Mouse (Mus musculus) cerebellum, postnatal 25 days (tissue): ENCODE data around the gene Tecpr2.

Experiments
- DNase-seq, 2 experiments: peaks; one replicate each; pipeline ENCODE4 v3.0.0; 2021; ENCODE audit warnings: mixed read lengths in 2 of 2

Gene Tecpr2

GRCm38 (mm10) chr12:111007134-111008103, 118.4 kb downstream of the Tecpr2 start:
- DNase-seq, result no peak

DNA sequence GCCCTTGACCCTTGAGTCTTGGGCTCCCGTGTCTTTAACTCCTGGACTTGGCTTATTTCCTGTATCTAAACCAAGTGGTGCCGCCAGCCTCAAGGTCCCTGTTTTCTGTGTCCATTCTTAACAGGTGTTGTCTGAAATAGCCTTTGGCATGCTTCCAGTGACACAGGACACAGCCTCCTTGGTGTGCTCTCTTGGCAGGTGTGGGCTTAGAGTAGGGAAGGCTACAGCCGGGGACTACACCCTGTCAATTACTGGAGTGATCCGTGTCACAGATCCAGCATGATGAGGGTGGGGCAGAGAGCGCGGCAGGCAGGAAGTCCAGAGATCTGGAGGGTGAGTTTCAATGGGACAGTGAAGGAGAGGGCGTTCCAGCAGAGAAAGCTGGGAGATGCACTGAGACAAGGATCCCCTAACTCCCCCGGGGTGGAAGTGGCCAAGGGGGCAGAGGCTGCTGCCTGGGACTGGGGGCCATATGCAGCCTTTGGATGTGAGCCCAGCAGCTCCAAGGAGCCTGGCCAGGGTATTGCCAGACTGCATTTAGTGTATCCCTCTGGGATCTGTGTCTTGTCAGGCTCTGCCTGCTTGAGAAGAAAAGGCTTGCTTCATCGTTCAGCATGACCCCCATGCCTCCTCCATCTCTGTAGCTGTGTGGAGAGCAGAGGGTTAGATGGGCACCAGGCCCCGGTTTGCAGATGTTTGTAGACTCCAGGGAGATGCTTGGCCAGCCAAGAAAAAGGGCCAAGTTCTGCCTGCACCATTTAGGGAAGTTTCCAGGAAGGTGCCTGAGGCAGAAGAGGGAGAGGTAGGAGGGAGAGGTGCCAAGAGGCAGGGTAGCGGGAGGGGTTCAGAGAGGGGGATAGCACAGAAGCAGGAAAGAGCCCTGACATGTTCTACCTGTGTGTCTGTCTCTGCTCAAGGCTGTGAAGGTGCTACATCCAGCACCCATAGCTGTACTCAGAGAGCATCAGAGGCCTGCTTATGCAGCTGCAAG, 119.7 kb downstream of the Tecpr2 start:
- peak; percentile 41 to 50 for DNase-seq

GRCm38 (mm10) chr12:111009615-111010257, 120.7 kb downstream of the Tecpr2 start:
- DNase-seq, result no peak

DNA sequence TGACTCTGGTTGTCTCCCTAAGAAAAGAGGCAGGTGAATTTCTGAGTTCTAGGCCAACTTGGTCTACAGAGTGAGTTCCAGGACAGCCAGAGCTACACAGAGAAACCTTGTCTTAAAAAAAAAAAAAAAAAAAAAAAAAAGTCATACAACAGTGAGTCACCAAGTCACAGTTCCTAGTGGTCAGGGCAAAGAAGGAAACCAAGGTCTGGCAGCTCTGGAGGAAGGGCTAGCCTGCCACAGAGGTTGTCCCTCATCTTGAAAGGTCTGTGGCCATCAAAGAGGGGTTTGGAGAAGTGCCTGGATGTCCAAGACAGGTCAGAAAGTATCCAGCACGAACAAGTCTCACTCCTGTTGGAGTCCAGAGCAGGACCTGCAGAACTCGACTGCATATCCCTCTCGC, 127.7 kb downstream of the Tecpr2 start:
- no peak for DNase-seq

DNA sequence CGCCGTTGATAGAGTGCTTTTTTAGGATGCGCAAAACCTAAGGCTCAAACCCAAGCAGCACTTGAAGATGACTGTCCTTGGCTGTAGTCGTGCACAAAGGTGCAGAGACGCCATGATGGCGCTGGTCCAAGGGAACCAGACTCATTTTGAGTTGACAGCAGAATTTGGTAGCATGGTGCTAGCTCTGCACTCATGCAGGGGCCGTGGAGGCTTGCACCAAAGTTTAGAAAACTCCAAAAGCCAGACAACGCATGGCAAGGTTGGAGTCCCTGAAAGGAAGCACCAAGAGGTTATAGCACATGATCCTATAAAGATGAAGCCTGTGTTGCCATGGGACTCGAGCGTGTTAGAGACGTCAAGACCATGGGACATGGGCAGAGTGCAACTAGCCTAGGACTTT, 129.0 kb downstream of the Tecpr2 start:
- DNase-seq, result no peak

DNA sequence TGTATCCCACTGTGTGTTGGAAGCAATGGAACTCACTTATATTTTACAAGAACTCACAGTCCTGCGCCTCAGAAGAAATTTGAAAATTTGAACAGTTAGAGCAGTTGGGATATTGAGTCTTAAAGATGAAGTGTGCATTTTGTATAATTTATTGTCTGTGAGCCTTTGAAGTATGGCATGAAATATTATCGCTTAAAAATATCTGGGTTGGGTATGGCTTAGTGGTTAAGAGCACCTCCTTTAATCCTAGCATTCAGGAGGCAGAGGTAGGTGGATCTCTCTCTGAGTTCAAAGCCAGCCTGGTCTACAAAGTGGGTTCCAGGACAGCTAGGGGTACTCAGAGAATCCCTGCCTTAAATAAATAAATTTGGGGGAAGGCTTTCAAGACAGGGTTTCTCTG, 130.0 kb downstream of the Tecpr2 start:
- no peak for DNase-seq

GRCm38 (mm10) chr12:111021138-111021537, 132.1 kb downstream of the Tecpr2 start:
- no peak for DNase-seq

DNA sequence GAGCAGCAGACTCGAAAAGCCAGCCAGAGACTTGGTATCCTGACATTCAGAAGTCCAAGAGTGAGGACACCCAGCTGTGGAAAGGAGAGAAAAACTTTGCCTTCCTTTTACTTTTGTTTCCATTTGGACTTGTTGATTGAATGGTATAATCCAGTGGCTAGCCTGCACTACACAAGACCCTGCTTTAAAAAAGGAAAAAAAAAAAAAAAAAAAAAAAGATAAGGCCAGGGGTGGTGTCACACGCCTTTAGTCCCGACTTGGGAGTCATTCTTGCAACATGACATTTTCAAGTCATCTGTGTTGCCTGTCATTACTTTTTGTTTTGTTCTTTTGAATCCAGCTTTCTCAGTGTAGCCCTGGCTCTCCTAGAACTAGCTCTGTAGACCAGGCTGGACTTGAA, 132.5 kb downstream of the Tecpr2 start:
- DNase-seq, result no peak
